Mouse (Mus musculus): ENCODE results near the gene Cep41. TPM values are rescaled to one million over a fixed set of nuclear protein-coding genes. Genes with fewer than 3 reads are reported as not detected.

Cep41 gene
- total RNA-seq, 2 experiments from 2014 or later: 7.5 to 8.1 TPM

DNA sequence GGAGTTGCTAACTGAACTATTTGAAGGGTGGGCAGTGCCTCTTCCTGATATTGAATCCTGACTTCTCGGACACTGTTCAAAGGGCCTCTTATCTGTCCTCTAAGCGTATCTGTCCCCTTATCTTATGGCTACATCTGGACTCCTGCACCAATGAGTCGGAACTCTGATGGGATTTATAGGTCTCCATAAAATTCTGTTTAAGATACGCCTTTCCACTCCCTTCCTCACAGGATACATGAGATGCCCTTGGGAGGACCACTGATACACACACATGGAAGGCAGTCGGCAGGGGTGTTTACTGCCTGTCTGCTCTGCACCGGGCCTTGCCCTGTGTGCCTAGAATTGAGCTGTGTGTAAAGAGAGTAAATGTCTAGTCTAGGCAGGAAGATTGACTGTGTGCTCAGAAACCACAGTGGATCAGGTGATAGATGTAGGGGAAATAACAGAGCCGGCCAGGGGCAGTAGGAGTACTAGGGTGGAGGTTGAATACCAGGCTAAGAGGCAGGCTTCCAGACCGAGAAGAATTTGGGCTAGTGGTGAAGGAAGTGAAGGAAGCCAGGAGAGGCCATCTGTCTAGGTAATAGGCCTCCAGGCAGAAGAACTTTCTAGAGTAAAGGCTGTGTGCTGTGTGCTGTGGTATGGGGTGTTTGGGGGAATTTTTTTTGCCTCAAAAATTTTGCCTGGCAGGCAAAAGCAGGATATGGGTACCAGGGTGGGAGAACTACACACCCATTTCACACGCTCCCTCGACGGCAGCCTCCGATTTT is 49.7 kb downstream of the Cep41 start:
- no peak for DNase-seq (ENCODE audit: low spot score in 2 of 2)
- intact Hi-C loops (cut with DNase I): no loop called here

DNA sequence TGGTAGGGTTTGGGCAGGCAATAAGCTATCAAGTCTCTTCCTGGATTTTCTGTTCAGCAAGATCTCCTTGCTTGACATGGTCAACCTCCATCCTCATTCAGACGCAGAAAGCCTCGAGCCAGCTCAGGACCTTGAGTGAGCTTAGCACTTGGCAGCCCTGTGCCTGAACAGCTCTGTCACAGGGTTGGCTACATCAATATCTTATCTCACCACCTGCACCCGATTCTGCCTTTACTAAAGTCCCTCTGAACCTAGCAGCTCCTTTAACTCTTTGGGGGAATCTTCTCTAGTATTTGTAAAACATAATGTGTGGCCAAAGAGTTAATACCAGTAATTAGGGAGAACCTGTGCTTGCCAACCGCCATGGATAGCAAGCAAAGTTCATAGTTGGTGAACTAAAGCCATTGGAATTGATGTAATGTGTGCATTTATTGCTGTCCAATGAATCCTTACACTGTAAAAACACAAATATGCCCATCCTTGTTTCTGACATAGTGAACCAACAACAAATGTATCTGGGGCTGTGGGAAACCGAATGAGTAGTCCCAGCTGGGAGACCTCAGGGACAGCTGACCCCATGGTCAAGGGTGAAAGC is 54.8 kb downstream of the Cep41 start, which contains the start of gene Cpa1:
Cpa1 (plus strand) TSS at position 545 of the 595 bp plus-strand sequence.
- DNase-seq (ENCODE audit: low spot score in 2 of 2): no peak
- intact Hi-C loops (cut with DNase I): no loop called here

GRCm38 (mm10) chr6:30636186-30636842 is 57.2 kb downstream of the Cep41 start:
- no peak for DNase-seq (ENCODE audit: low spot score in 2 of 2)
- intact Hi-C loops (cut with DNase I): no loop called here

DNA sequence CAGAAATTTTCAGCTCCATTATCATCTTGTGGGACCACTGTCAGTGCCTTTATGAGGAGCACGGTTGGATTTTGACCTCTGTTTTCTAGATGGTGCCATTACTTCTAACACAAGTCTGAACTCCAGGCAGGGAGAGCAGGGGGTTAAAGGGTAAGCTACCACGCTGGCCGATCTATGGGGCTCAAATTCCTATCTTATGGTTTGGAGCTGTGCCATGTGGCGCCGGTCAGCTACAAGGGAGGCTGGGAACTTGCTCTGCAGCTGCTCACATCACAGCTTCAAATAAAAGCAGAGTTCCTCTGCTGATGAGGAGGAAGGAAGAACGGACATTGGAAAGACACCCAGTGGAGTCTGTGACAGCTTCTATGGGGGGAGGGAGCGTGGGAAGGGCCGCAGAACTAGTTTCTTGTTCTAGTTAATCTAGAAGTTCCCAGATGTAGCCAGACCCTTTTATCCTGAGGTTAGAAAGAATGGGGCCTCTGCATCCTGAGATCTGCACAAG is 58.1 kb downstream of the Cep41 start:
- DNase-seq (ENCODE audit: low spot score in 2 of 2): no peak
- intact Hi-C loops (cut with DNase I): no loop called here

GRCm38 (mm10) chr6:30629989-30630388 is 63.6 kb downstream of the Cep41 start:
- intact Hi-C loops (cut with DNase I): no loop called here

GRCm38 (mm10) chr6:30628152-30628551 is 65.4 kb downstream of the Cep41 start:
- intact Hi-C loops (cut with DNase I): no loop called here
- peak in 1 of 2 experiments; percentile 34 for DNase-seq (ENCODE audit: low spot score in 2 of 2)

More at GRCm38 (mm10) chr6:30629989-30630388, 63.6 kb downstream of the Cep41 start:
- no peak for DNase-seq (ENCODE audit: low spot score in 2 of 2)

- intact Hi-C loops (cut with DNase I): no loop called here
- DNase-seq (ENCODE audit: low spot score in 2 of 2): no peak
These were observed 68.8 kb downstream of the Cep41 start for GRCm38 (mm10) chr6:30624763-30625162.

DNA sequence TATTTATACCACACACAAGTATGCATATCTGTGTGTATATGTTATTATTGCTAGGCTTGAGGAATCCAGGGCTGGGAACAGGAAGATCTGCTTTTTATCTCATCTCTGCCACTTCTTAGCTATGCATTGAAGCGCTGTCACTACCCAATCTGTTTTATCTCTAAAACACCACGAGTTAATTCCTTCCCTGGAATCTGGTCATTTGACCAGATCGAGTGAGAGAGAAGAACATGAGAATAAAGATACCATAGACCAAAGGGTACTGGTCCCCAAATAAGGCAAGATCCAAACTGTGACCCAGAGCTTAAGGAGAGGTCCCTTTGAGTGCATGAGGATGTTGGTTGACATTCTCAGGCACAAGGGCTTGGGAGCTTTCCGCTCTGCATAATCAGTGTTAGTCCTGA is 71.6 kb downstream of the Cep41 start:
- intact Hi-C loops (cut with DNase I): no loop called here
- DNase-seq (ENCODE audit: low spot score in 2 of 2): no peak

DNA sequence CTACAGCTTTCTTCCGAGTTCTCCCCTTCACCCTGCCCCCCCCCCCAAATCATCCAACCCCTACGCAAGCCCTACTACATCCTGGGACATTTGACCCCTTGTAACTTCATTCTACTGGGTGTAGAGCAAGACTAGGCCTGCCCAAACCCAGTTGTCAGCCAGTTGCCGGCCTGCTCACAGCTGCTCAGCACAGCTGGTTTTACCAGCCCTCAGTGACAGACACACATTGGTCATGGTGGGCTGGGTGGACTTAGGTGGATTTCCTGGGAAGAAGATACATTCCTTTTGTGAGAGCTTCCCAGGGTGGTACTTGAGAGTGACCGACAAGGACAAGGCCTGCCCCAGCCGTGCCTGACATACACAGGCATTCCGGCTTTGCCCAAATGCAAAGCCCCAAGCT is 72.6 kb downstream of the Cep41 start:
- no peak for DNase-seq (ENCODE audit: low spot score in 2 of 2)
- intact Hi-C loops (cut with DNase I): no loop called here

DNA sequence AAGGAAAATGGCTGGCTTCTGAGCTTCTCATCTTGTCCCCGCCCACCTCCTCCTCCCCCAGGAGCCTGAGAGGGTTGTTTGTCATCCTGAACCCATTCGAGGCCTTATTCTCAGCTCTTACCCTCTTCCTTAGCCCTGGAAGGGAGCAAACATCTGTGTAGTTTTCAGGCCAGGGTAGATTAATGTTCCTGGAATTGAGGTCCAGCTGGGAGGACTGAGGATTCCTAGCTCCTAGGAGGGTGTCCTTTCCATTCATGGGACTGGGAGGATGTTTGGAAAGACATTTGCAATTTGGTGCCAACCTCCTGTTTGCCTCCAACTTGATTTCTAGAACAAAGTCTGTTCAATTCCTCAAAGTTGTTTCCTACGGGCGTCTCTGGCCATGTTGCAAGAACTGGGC is 73.0 kb downstream of the Cep41 start:
- intact Hi-C loops (cut with DNase I): no loop called here
- DNase-seq (ENCODE audit: low spot score in 2 of 2): no peak

- intact Hi-C loops (cut with DNase I): no loop called here
- no peak for DNase-seq (ENCODE audit: low spot score in 2 of 2)
These were observed 73.9 kb downstream of the Cep41 start for GRCm38 (mm10) chr6:30619606-30620005.

- DNase-seq (ENCODE audit: low spot score in 2 of 2): no peak
- intact Hi-C loops (cut with DNase I): no loop called here
These were observed 74.8 kb downstream of the Cep41 start for GRCm38 (mm10) chr6:30618735-30619134.

GRCm38 (mm10) chr6:30617959-30618590 is 75.5 kb downstream of the Cep41 start:
- peak; percentile 69 to 70 for DNase-seq (ENCODE audit: low spot score in 2 of 2)
- intact Hi-C loops (cut with DNase I): no loop called here

DNA sequence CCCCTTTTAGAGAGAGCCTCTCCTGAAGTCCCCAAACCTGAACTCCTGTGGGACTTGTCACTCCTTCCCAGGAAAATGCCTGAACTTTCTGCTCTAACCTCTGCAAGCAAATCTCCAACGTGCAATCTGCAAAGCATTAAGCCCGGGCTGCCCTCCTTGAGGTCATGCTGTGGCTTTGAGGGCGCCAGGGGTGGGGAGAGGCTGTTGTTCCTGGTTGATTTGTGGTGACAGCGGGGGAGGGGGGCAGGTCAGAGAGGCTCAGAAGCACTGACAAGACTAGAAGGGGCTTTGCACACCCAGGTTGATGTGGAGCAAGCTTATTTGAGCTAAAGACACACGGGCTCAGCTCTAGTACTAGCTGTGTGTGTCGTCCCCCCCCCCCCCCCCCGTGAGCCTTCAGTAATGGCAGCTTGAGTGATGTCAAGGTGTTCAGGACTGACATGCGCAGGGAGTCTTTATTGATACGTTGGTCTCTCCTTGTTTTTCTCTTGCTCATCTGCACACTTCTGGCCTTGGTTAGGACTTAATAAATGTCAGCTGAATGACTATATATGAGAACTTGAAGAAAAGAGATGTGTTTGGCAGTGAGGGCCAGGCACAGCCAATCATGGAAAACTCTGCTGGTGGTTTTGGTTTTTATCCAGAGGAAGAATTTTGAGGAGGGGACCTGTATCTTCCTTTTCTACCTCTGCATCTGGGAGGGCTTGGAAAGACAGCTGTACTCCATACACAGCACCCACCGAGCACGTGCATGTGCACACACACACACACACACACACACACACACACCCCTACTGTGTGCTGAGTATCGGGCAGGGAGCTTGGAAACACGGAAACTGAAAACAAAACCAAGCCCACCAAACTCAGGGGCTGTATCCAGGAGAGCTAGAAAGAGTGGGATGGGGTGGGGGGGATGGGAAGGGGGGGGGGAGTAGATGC is 76.3 kb downstream of the Cep41 start:
- intact Hi-C loops (cut with DNase I): no loop called here
- DNase-seq (ENCODE audit: low spot score in 2 of 2): no peak

DNA sequence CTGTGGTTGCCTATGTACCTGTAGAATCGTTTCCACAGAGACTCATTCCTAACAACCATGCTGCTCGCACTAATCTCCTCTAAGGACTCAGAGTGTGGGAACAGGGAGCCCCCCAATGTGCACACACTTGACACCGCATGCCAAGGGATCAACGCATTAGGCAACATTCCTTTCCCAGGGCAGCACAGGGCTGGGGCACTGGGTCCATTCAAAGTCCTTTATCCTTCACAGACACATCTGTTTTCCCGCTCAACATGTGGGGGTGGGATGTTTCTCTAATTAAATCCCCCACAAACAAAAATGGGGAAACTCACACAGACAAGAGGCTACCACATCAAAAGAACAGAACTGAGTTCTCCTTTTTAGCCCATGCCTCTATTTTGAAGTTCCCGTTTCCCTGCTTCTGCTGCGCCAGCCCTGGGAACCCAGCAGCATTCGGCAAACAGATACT is 77.0 kb downstream of the Cep41 start:
- intact Hi-C loops (cut with DNase I): no loop called here

GRCm38 (mm10) chr6:30615741-30616140 is 77.8 kb downstream of the Cep41 start:
- intact Hi-C loops (cut with DNase I): no loop called here
- no peak for DNase-seq (ENCODE audit: low spot score in 2 of 2)

More for the DNA sequence above, 77.0 kb downstream of the Cep41 start:
- no peak for DNase-seq (ENCODE audit: low spot score in 2 of 2)

DNA sequence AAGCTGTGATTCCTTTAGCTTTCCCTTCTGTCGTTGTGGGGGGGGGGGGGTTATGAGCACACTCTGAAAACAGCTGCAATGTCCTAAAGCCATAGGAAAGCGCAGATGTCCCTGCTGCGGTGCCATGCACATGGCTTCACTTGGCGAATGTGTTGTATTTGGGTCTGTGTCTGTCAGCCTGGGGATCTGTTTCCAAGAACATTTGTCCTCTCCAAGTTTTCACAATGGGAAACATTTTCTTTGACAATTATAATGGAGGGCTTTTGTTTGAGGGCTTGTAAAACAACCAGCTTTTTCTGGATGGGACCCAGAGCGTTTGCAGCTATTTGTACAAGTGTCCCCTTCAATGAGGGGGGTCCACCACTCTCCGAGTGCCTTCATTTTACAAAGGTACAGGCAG is 79.3 kb downstream of the Cep41 start:
- no peak for DNase-seq (ENCODE audit: low spot score in 2 of 2)
- intact Hi-C loops (cut with DNase I): no loop called here

- intact Hi-C loops (cut with DNase I): no loop called here
- no peak for DNase-seq (ENCODE audit: low spot score in 2 of 2)
These were observed 82.3 kb downstream of the Cep41 start for GRCm38 (mm10) chr6:30611212-30611611.

- no peak for DNase-seq (ENCODE audit: low spot score in 2 of 2)
- intact Hi-C loops (cut with DNase I): no loop called here
These were observed 82.8 kb downstream of the Cep41 start, which contains the start of gene Cpa5 for GRCm38 (mm10) chr6:30610710-30611109. Cpa5 (plus strand) TSS chr6:30611010.

Measured in left cerebral cortex, postnatal 25 days (tissue).